Mouse (Mus musculus) cerebellum, adult 11-12 months (tissue): ENCODE data around the gene Zfp710.
A peak's percentile ranks its signal among the peaks of the same experiment; 100 is the strongest.
"Not testable (repeated sequence)": the region's sequence is repeated elsewhere in the genome, so short reads cannot be mapped to it uniquely, and the experiment has no call there.

ENCODE experiments used
- DNase-seq: peaks from one replicate; pipeline ENCODE4 v3.0.0; 2022

The Zfp710 gene

GRCm38 (mm10) chr7:80024521-80025390, at the start of gene Zfp710:
Gene Zfp710 (plus strand): TSS chr7:80024814.
- peak; percentile 76 for DNase-seq

GRCm38 (mm10) chr7:79975316-79975715, 49.3 kb upstream of the Zfp710 start:
- DNase-seq: no peak

GRCm38 (mm10) chr7:79986717-79987116, 37.9 kb upstream of the Zfp710 start:
- no peak for DNase-seq

GRCm38 (mm10) chr7:79987745-79988144, 36.9 kb upstream of the Zfp710 start:
- no peak for DNase-seq

GRCm38 (mm10) chr7:79988466-79988865, 36.1 kb upstream of the Zfp710 start:
- not testable (repeated sequence) for DNase-seq

GRCm38 (mm10) chr7:79994476-79994875, 30.1 kb upstream of the Zfp710 start:
- DNase-seq: peak; percentile 25

- no peak for DNase-seq
Observed at GRCm38 (mm10) chr7:79997761-79998160, 26.9 kb upstream of the Zfp710 start.

GRCm38 (mm10) chr7:80002353-80003055, 22.1 kb upstream of the Zfp710 start:
- DNase-seq: peak; percentile 18

GRCm38 (mm10) chr7:80004776-80005554, 19.6 kb upstream of the Zfp710 start:
- DNase-seq: no peak

GRCm38 (mm10) chr7:80010680-80011079, 13.9 kb upstream of the Zfp710 start:
- no peak for DNase-seq

GRCm38 (mm10) chr7:80011470-80011869, 13.1 kb upstream of the Zfp710 start:
- DNase-seq: no peak

- no peak for DNase-seq
Observed at GRCm38 (mm10) chr7:80013884-80014550, 10.6 kb upstream of the Zfp710 start.

GRCm38 (mm10) chr7:80014826-80015755, 9.5 kb upstream of the Zfp710 start:
- no peak for DNase-seq

GRCm38 (mm10) chr7:80018506-80019452, 5.8 kb upstream of the Zfp710 start:
- no peak for DNase-seq

GRCm38 (mm10) chr7:80023621-80024435, 786 bp upstream of the Zfp710 start:
- no peak for DNase-seq

- peak; percentile 51 for DNase-seq
Observed at GRCm38 (mm10) chr7:80025391-80026117, 940 bp downstream of the Zfp710 start.

GRCm38 (mm10) chr7:80026118-80026989, 1.7 kb downstream of the Zfp710 start:
- peak; percentile 48 for DNase-seq
